Mouse (Mus musculus) G1E (cell line): Measurements from ENCODE around the gene Rpap2. TPM values are rescaled to one million over a fixed set of nuclear protein-coding genes. Genes with fewer than 3 reads are reported as not detected.

Experiments
- ATAC-seq: 2 replicates; pipeline ENCODE4 v1.8.0; 2016; ENCODE audit warnings: mild to moderate bottlenecking; ENCODE audit not compliant: insufficient number of reproducible peaks, poor library complexity, low FRiP score, severe bottlenecking; ENCODE audit errors: extremely low read depth
- DNase-seq: peaks from one replicate; pipeline ENCODE4 v3.0.0; 2012; ENCODE audit warnings: low spot score
- H3K27me3 ChIP-seq: 2 replicates; pipeline ENCODE4 v1.6.1; 2012; ENCODE audit warnings: mild to moderate bottlenecking, low read length, inconsistent platforms; ENCODE audit not compliant: insufficient read depth
- H3K36me3 ChIP-seq: replicated peaks from 2 replicates; pipeline ENCODE3; 2012; ENCODE audit warnings: mild to moderate bottlenecking, inconsistent platforms
- H3K4me1 ChIP-seq: 2 replicates; pipeline ENCODE4 v1.6.1; 2012; ENCODE audit warnings: low read depth, low read length, inconsistent platforms, mixed read lengths; ENCODE audit not compliant: insufficient read depth
- H3K4me3 ChIP-seq: 2 replicates; pipeline ENCODE4 v1.5.1; 2012; ENCODE audit warnings: low read depth, mild to moderate bottlenecking, inconsistent platforms, low read length, moderate library complexity, mixed read lengths
- H3K9me3 ChIP-seq: replicated peaks from 2 replicates; pipeline ENCODE4 v1.6.1; 2012; ENCODE audit warnings: inconsistent platforms
- CTCF ChIP-seq: IDR thresholded peaks from 2 replicates; pipeline ENCODE4 v1.5.1; 2012; ENCODE audit warnings: low read depth, low read length, inconsistent platforms, mixed read lengths
- GATA1 ChIP-seq: IDR thresholded peaks from 2 replicates; pipeline ENCODE4 v1.6.1; 2012; ENCODE audit warnings: borderline replicate concordance, low read length, inconsistent platforms, mixed read lengths
- GATA2 ChIP-seq: IDR thresholded peaks from 2 replicates; pipeline ENCODE4 v1.6.1; 2012; ENCODE audit warnings: low read depth, low read length, inconsistent platforms, borderline replicate concordance
- POLR2AphosphoS5 ChIP-seq: IDR thresholded peaks from 2 replicates; pipeline ENCODE4 v1.6.1; 2012; ENCODE audit warnings: low read depth, low read length, inconsistent platforms; ENCODE audit not compliant: insufficient replicate concordance
- TAL1 ChIP-seq: conservative IDR thresholded peaks from 2 replicates; pipeline ENCODE4 v1.6.1; 2012; ENCODE audit warnings: low read depth, low read length, inconsistent platforms, mixed read lengths
- polyA plus RNA-seq: library from polyadenylated mRNA; stranded (reverse); fragments of >175 nt; gene quantifications from 2 replicates; pipeline ENCODE4 v1.2.3, GENCODE M21; 2012
- total RNA-seq, 2 experiments: library from RNA; stranded (forward) in 1 of 2; stranded (reverse) in 1 of 2; fragments of 200-1000 nt in 1 of 2; fragments of >200 nt in 1 of 2; fragmentation: Nextera tagmentation in 1 of 2; gene quantifications; 2 replicates each; pipeline ENCODE4 v1.2.3; 2014 to 2017

Gene Rpap2
- total and polyA plus RNA-seq, 3 experiments: 4.5 to 42.8 (median 35.0) TPM

GRCm38 (mm10) chr5:107678392-107678791 lies 81.2 kb downstream of the Rpap2 start:
- Histone ChIP-seq H3K27me3 (peaks cover 48% of the 10 kb centered on the region), H3K4me3 (no peak overlapping the region), H3K4me1 (peaks cover 10% of the 10 kb centered on the region), H3K9me3 (no peaks in the 10 kb centered on the region), H3K36me3 (no peaks in the 10 kb centered on the region)
- TF ChIP-seq GATA2: no peak
- no peak for TF ChIP-seq TAL1
- TF ChIP-seq CTCF: no peak
- no peak for TF ChIP-seq POLR2AphosphoS5
- no peak for TF ChIP-seq GATA1
- DNase-seq (no peak), ATAC-seq (no peak)

- Histone ChIP-seq H3K4me1 (peaks cover 10% of the 10 kb centered on the region), H3K27me3 (peaks cover 60% of the 10 kb centered on the region), H3K36me3 (no peaks in the 10 kb centered on the region), H3K4me3 (no peak overlapping the region), H3K9me3 (no peaks in the 10 kb centered on the region)
- DNase-seq: no peak
- TF ChIP-seq CTCF (no peak), GATA2 (no peak), GATA1 (no peak), POLR2AphosphoS5 (no peak), TAL1 (no peak)
- no peak for ATAC-seq
These were observed 84.1 kb downstream of the Rpap2 start for GRCm38 (mm10) chr5:107681300-107681699.

- ATAC-seq: no peak
- Histone ChIP-seq H3K4me1 (peaks cover 10% of the 10 kb centered on the region), H3K36me3 (no peaks in the 10 kb centered on the region), H3K4me3 (no peak overlapping the region), H3K9me3 (no peaks in the 10 kb centered on the region), H3K27me3 (peaks cover 52% of the 10 kb centered on the region)
- no peak for TF ChIP-seq GATA1
- TF ChIP-seq CTCF: no peak
- TF ChIP-seq GATA2: no peak
- no peak for TF ChIP-seq TAL1
- TF ChIP-seq POLR2AphosphoS5: no peak
- no peak for DNase-seq
These were observed 87.2 kb downstream of the Rpap2 start for GRCm38 (mm10) chr5:107684380-107684779.

- TF ChIP-seq GATA1: no peak
- TF ChIP-seq GATA2: no peak
- TF ChIP-seq POLR2AphosphoS5: no peak
- TF ChIP-seq TAL1: no peak
- TF ChIP-seq CTCF: no peak
- no peaks in the 10 kb centered on the region for H3K9me3 ChIP-seq
- no peaks in the 10 kb centered on the region for H3K36me3 ChIP-seq
- no peak for DNase-seq
- peaks cover 38% of the 10 kb centered on the region for H3K27me3 ChIP-seq
- no peak overlapping the region for H3K4me3 ChIP-seq
- no peak for ATAC-seq
- peaks cover 2% of the 10 kb centered on the region; the same call in 1 of the 2 replicates for H3K4me1 ChIP-seq
These were observed 90.0 kb downstream of the Rpap2 start for GRCm38 (mm10) chr5:107687161-107687560.

GRCm38 (mm10) chr5:107687592-107688498 lies 90.7 kb downstream of the Rpap2 start:
- H3K4me3 ChIP-seq: 0 out of 2 replicates have a peak overlapping the region, but pooled peaks have one; percentile 16
- no peak for DNase-seq
- peaks cover 36% of the 10 kb centered on the region for H3K27me3 ChIP-seq
- H3K36me3 ChIP-seq: no peaks in the 10 kb centered on the region
- H3K9me3 ChIP-seq: no peaks in the 10 kb centered on the region
- ATAC-seq: no peak
- no peak for TF ChIP-seq TAL1
- TF ChIP-seq CTCF: no peak
- TF ChIP-seq GATA1: no peak
- TF ChIP-seq GATA2: no peak
- no peak for TF ChIP-seq POLR2AphosphoS5
- peaks cover 6% of the 10 kb centered on the region for H3K4me1 ChIP-seq

- no peaks in the 10 kb centered on the region for H3K9me3 ChIP-seq
- H3K4me3 ChIP-seq: no peak overlapping the region
- no peaks in the 10 kb centered on the region for H3K36me3 ChIP-seq
- ATAC-seq: no peak
- TF ChIP-seq CTCF (no peak), GATA2 (no peak), TAL1 (no peak), POLR2AphosphoS5 (no peak), GATA1 (no peak)
- no peak for DNase-seq
- H3K27me3 ChIP-seq: peaks cover 35% of the 10 kb centered on the region
- H3K4me1 ChIP-seq: peaks cover 6% of the 10 kb centered on the region
These were observed 91.3 kb downstream of the Rpap2 start for GRCm38 (mm10) chr5:107688499-107688866.

- ATAC-seq (no peak), DNase-seq (no peak)
- no peaks in the 10 kb centered on the region for H3K36me3 ChIP-seq
- peaks cover 8% of the 10 kb centered on the region for H3K4me1 ChIP-seq
- H3K9me3 ChIP-seq: peaks cover 7% of the 10 kb centered on the region; the same call in 1 of the 2 replicates
- TF ChIP-seq POLR2AphosphoS5 (no peak), GATA2 (no peak), CTCF (no peak), GATA1 (no peak), TAL1 (no peak)
- peaks cover 40% of the 10 kb centered on the region for H3K27me3 ChIP-seq
- no peak overlapping the region for H3K4me3 ChIP-seq
These were observed 97.8 kb downstream of the Rpap2 start for GRCm38 (mm10) chr5:107695019-107695418.
